Mouse (Mus musculus): ENCODE measurements at regions not wholly inside any gene's neighbourhood (a gene's known extent, or its start where the extent isn't known, plus 50 kb on each side); places are given as distances from the start of the nearest gene placed in this dataset.

- no peak for DNase-seq (ENCODE audit: low spot score in 2 of 2)
These were observed 126.8 kb upstream of the Irf2bp2 start for GRCm38 (mm10) chr8:126720473-126721145.

- DNase-seq (ENCODE audit: low spot score in 2 of 2): no peak
These were observed 126.0 kb upstream of the Irf2bp2 start for GRCm38 (mm10) chr8:126719748-126720147.

GRCm38 (mm10) chr8:126717652-126718155, 123.9 kb upstream of the Irf2bp2 start:
- DNase-seq (ENCODE audit: low spot score in 2 of 2): no peak

- DNase-seq (ENCODE audit: low spot score in 2 of 2): no peak
These were observed 121.9 kb upstream of the Irf2bp2 start for GRCm38 (mm10) chr8:126715666-126716065.

GRCm38 (mm10) chr8:126713602-126714145, 119.9 kb upstream of the Irf2bp2 start:
- no peak for DNase-seq (ENCODE audit: low spot score in 2 of 2)

GRCm38 (mm10) chr8:126713181-126713580, 119.4 kb upstream of the Irf2bp2 start:
- DNase-seq (ENCODE audit: low spot score in 2 of 2): no peak

GRCm38 (mm10) chr8:126712749-126713148, 119.0 kb upstream of the Irf2bp2 start:
- DNase-seq (ENCODE audit: low spot score in 2 of 2): no peak

GRCm38 (mm10) chr8:126708956-126709355, 115.2 kb upstream of the Irf2bp2 start:
- no peak for DNase-seq (ENCODE audit: low spot score in 2 of 2)

GRCm38 (mm10) chr8:126707300-126707902, 113.6 kb upstream of the Irf2bp2 start:
- DNase-seq (ENCODE audit: low spot score in 2 of 2): no peak

- no peak for DNase-seq (ENCODE audit: low spot score in 2 of 2)
These were observed 112.5 kb upstream of the Irf2bp2 start for GRCm38 (mm10) chr8:126706247-126706646.

GRCm38 (mm10) chr8:126705391-126705790, 111.6 kb upstream of the Irf2bp2 start:
- DNase-seq (ENCODE audit: low spot score in 2 of 2): no peak

GRCm38 (mm10) chr8:126704706-126705105, 110.9 kb upstream of the Irf2bp2 start:
- DNase-seq (ENCODE audit: low spot score in 2 of 2): no peak

GRCm38 (mm10) chr8:126703546-126703945, 109.8 kb upstream of the Irf2bp2 start:
- DNase-seq (ENCODE audit: low spot score in 2 of 2): no peak

- no peak for DNase-seq (ENCODE audit: low spot score in 2 of 2)
These were observed 108.5 kb upstream of the Irf2bp2 start for GRCm38 (mm10) chr8:126702294-126702693.

- no peak for DNase-seq (ENCODE audit: low spot score in 2 of 2)
These were observed 105.6 kb upstream of the Irf2bp2 start for GRCm38 (mm10) chr8:126699389-126699775.

GRCm38 (mm10) chr8:126698601-126699388, 105.0 kb upstream of the Irf2bp2 start:
- DNase-seq (ENCODE audit: low spot score in 2 of 2): no peak

GRCm38 (mm10) chr8:126696346-126697010, 102.7 kb upstream of the Irf2bp2 start:
- DNase-seq (ENCODE audit: low spot score in 2 of 2): no peak

GRCm38 (mm10) chr8:126694370-126694769, 100.6 kb upstream of the Irf2bp2 start:
- DNase-seq (ENCODE audit: low spot score in 2 of 2): no peak

- no peak for DNase-seq (ENCODE audit: low spot score in 2 of 2)
These were observed 99.9 kb upstream of the Irf2bp2 start for GRCm38 (mm10) chr8:126693642-126694041.

- no peak for DNase-seq (ENCODE audit: low spot score in 2 of 2)
These were observed 98.9 kb upstream of the Irf2bp2 start for GRCm38 (mm10) chr8:126692711-126693110.

GRCm38 (mm10) chr8:126692263-126692662, 98.5 kb upstream of the Irf2bp2 start:
- no peak for DNase-seq (ENCODE audit: low spot score in 2 of 2)

All from adrenal gland, postnatal 4 days (tissue).